Mouse (Mus musculus) intestine, postnatal 0 days (tissue): ENCODE measurements around the gene Rpl27. TPM values are rescaled to one million over a fixed set of nuclear protein-coding genes. Genes with fewer than 3 reads are reported as not detected.
"Not testable (repeated sequence)": the region's sequence is repeated elsewhere in the genome, so short reads cannot be mapped to it uniquely, and the experiment has no call there.

ENCODE experiments used
- ATAC-seq: fragments of 200-750 bp; cut with Nextera tagmentation; 2 replicates; pipeline ENCODE4 v1.8.0; 2017; ENCODE audit warnings: mild to moderate bottlenecking, moderate TSS enrichment, moderate library complexity
- H3K27ac ChIP-seq: fragments of 300-500 bp; sonication (generic); 2 replicates; pipeline ENCODE4 v1.5.1; 2014; ENCODE audit warnings: mild to moderate bottlenecking, low read depth, low read length, moderate library complexity
- H3K27me3 ChIP-seq: fragments of 300-500 bp; sonication (generic); replicated peaks from 2 replicates; pipeline ENCODE4 v1.6.1; 2014; ENCODE audit warnings: low read length, mixed read lengths; ENCODE audit not compliant: control insufficient read depth, insufficient read depth
- H3K36me3 ChIP-seq: fragments of 300-500 bp; sonication (generic); 2 replicates; pipeline ENCODE4 v1.6.1; 2014; ENCODE audit warnings: mild to moderate bottlenecking, moderate library complexity; ENCODE audit not compliant: control insufficient read depth, insufficient read depth
- H3K4me1 ChIP-seq: fragments of 300-500 bp; sonication (generic); replicated peaks from 2 replicates; pipeline ENCODE4 v1.6.1; 2014; ENCODE audit warnings: antibody characterized with exemption, low read length, mixed read lengths; ENCODE audit not compliant: control insufficient read depth, insufficient read depth
- H3K4me2 ChIP-seq: fragments of 300-500 bp; sonication (generic); replicated peaks from 2 replicates; pipeline ENCODE4 v1.6.1; 2014; ENCODE audit warnings: low read depth, mild to moderate bottlenecking, moderate library complexity
- H3K4me3 ChIP-seq: fragments of 300-500 bp; sonication (generic); 2 replicates; pipeline ENCODE4 v1.5.1; 2014; ENCODE audit warnings: low read depth, low read length
- H3K9ac ChIP-seq: fragments of 300-500 bp; sonication (generic); 2 replicates; pipeline ENCODE4 v1.6.1; 2014; ENCODE audit warnings: mild to moderate bottlenecking, low read depth, low read length
- H3K9me3 ChIP-seq: fragments of 300-500 bp; sonication (generic); 2 replicates; pipeline ENCODE4 v1.6.1; 2016; ENCODE audit warnings: mixed run types; ENCODE audit not compliant: control insufficient read depth
- CTCF ChIP-seq: sonication (generic); IDR thresholded peaks from 2 replicates; pipeline ENCODE4 v1.5.1; 2016; ENCODE audit warnings: low read depth, mild to moderate bottlenecking, control low read depth, antibody characterized with exemption, moderate library complexity
- WGBS: fragments of 180-500 bp; shearing (Covaris S2); extraction: QIAGEN DNeasy Blood & Tissue Kit; methylation state at CpG from one replicate; pipeline ENCODE4 v1.1.7; 2014; 5-methylcytosine and 5-hydroxymethylcytosine counted together
- polyA plus RNA-seq: library from polyadenylated mRNA; unstranded; fragments of >200 nt; fragmentation: Nextera tagmentation; extraction: Ambion mirVana; gene quantifications from 2 replicates; pipeline ENCODE4 v1.2.1, GENCODE M21; 2015

Rpl27 gene
- polyA plus RNA-seq, 1 experiment from 2014 or later = 240 TPM

- TF ChIP-seq CTCF = peak; percentile 11; the same call in 1 of the 2 replicates
- Histone ChIP-seq H3K36me3 (peaks cover 15% of the 10 kb centered on the region), H3K4me3 (peak within 1 kb of the TSS; percentile 82), H3K27ac (peak within 1 kb of the TSS; percentile 93), H3K4me2 (peak within 1 kb of the TSS; percentile 94), H3K4me1 (0 out of 2 replicates have a peak, but pooled peaks cover 7% of the 10 kb centered on the region), H3K9me3 (no peaks in the 10 kb centered on the region), H3K27me3 (no peaks in the 10 kb centered on the region), H3K9ac (peak within 1 kb of the TSS; percentile 71)
- ATAC-seq = peak; percentile 25; the same call in 1 of the 2 replicates
- under 1% methylated on average over 57 of the region's 60 CpGs for WGBS
Measured at GRCm38 (mm10) chr11:101465869-101466551, 23.9 kb downstream of the Rpl27 start, which contains the start of gene Vat1. Vat1 (minus strand) TSS chr11:101466230.

- 58% methylated on average over 5 of the region's 5 CpGs for WGBS
- H3K4me1 ChIP-seq, H3K9me3 ChIP-seq, H3K27me3 ChIP-seq, H3K27ac ChIP-seq, ATAC-seq, H3K9ac ChIP-seq, H3K36me3 ChIP-seq: not testable (repeated sequence)
- peak overlapping the region; percentile 94 for H3K4me2 ChIP-seq
- H3K4me3 ChIP-seq = peak overlapping the region; percentile 82; the same call in 1 of the 2 replicates
Measured at GRCm38 (mm10) chr11:101466552-101466950, 24.5 kb downstream of the Rpl27 start.

GRCm38 (mm10) chr11:101467477-101468262, 25.6 kb downstream of the Rpl27 start:
- H3K4me2 ChIP-seq = peak overlapping the region; percentile 99
- H3K9me3 ChIP-seq = no peaks in the 10 kb centered on the region
- 0 out of 2 replicates have a peak, but pooled peaks cover 7% of the 10 kb centered on the region for H3K4me1 ChIP-seq
- peaks cover 1% of the 10 kb centered on the region; the same call in 1 of the 2 replicates for H3K36me3 ChIP-seq
- peak overlapping the region; percentile 76 for H3K4me3 ChIP-seq
- ATAC-seq = peak; percentile 58
- peak overlapping the region; percentile 68 for H3K9ac ChIP-seq
- no peaks in the 10 kb centered on the region for H3K27me3 ChIP-seq
- TF ChIP-seq CTCF = peak; percentile 82
- peak overlapping the region; percentile 68 for H3K27ac ChIP-seq
- under 1% methylated on average over 46 of the region's 54 CpGs for WGBS

- no peak; the same call in 1 of the 2 replicates for ATAC-seq
- peak overlapping the region; percentile 68 for H3K9ac ChIP-seq
- no peaks in the 10 kb centered on the region for H3K27me3 ChIP-seq
- H3K4me2 ChIP-seq = peak overlapping the region; percentile 99
- peak overlapping the region; percentile 76 for H3K4me3 ChIP-seq
- no peaks in the 10 kb centered on the region for H3K36me3 ChIP-seq
- 0 out of 2 replicates have a peak, but pooled peaks cover 7% of the 10 kb centered on the region for H3K4me1 ChIP-seq
- no peaks in the 10 kb centered on the region for H3K9me3 ChIP-seq
- no peak for TF ChIP-seq CTCF
- 2% methylated on average over 28 of the region's 31 CpGs for WGBS
- peak overlapping the region; percentile 68 for H3K27ac ChIP-seq
Measured at GRCm38 (mm10) chr11:101468263-101468688, 26.2 kb downstream of the Rpl27 start.

GRCm38 (mm10) chr11:101468731-101469130, 26.6 kb downstream of the Rpl27 start:
- Histone ChIP-seq H3K9me3 (no peaks in the 10 kb centered on the region), H3K4me3 (peak overlapping the region; percentile 76), H3K27ac (peak overlapping the region; percentile 68; the same call in 1 of the 2 replicates), H3K4me2 (peak overlapping the region; percentile 99), H3K4me1 (0 out of 2 replicates have a peak, but pooled peaks cover 7% of the 10 kb centered on the region), H3K36me3 (no peaks in the 10 kb centered on the region), H3K9ac (peak overlapping the region; percentile 68; the same call in 1 of the 2 replicates), H3K27me3 (no peaks in the 10 kb centered on the region)
- TF ChIP-seq CTCF = no peak
- ATAC-seq = no peak
- 7% methylated on average over 13 of the region's 13 CpGs for WGBS

GRCm38 (mm10) chr11:101469155-101469554, 27.1 kb downstream of the Rpl27 start:
- Histone ChIP-seq H3K4me3 (no peak overlapping the region), H3K36me3 (no peaks in the 10 kb centered on the region), H3K4me2 (peak overlapping the region; percentile 99), H3K4me1 (0 out of 2 replicates have a peak, but pooled peaks cover 6% of the 10 kb centered on the region), H3K27ac (no peak overlapping the region), H3K27me3 (no peaks in the 10 kb centered on the region), H3K9ac (no peak overlapping the region), H3K9me3 (no peaks in the 10 kb centered on the region)
- ATAC-seq = no peak
- WGBS = 60% methylated on average over 4 of the region's 4 CpGs
- TF ChIP-seq CTCF = no peak
